Mouse (Mus musculus) forebrain, embryonic 11.5 days (tissue): ENCODE data around the gene Gm10160. TPM values are rescaled to one million over a fixed set of nuclear protein-coding genes. Genes with fewer than 3 reads are reported as not detected.
A peak's percentile ranks its signal among the peaks of the same experiment; 100 is the strongest.

Experiments
- ATAC-seq: fragments of 200-750 bp; cut with Nextera tagmentation; replicated peaks from 2 replicates; pipeline ENCODE4 v1.8.0; 2017; ENCODE audit warnings: moderate TSS enrichment; ENCODE audit not compliant: low FRiP score
- DNase-seq: peaks from one replicate; pipeline ENCODE4 v3.0.0-alpha.2; 2017; ENCODE audit warnings: low spot score
- H3K27ac ChIP-seq: fragments of 300-500 bp; sonication (generic); 2 replicates; pipeline ENCODE4 v1.5.1; 2014; ENCODE audit warnings: low read depth, low read length
- H3K27me3 ChIP-seq: fragments of 300-500 bp; sonication (generic); 2 replicates; pipeline ENCODE4 v1.6.1; 2014; ENCODE audit warnings: mild to moderate bottlenecking, low read length, mixed read lengths; ENCODE audit not compliant: control insufficient read depth, insufficient read depth
- H3K36me3 ChIP-seq: fragments of 300-500 bp; sonication (generic); 2 replicates; pipeline ENCODE4 v1.6.1; 2014; ENCODE audit warnings: mild to moderate bottlenecking, low read length, moderate library complexity, mixed read lengths; ENCODE audit not compliant: control insufficient read depth, insufficient read depth
- H3K4me1 ChIP-seq: fragments of 300-500 bp; sonication (generic); replicated peaks from 2 replicates; pipeline ENCODE4 v1.6.1; 2014; ENCODE audit warnings: low read length, mixed read lengths; ENCODE audit not compliant: control insufficient read depth, insufficient read depth
- H3K4me2 ChIP-seq: fragments of 300-500 bp; sonication (generic); 2 replicates; pipeline ENCODE4 v1.6.1; 2014; ENCODE audit warnings: low read depth, mild to moderate bottlenecking, low read length, moderate library complexity, mixed read lengths; ENCODE audit not compliant: severe bottlenecking
- H3K4me3 ChIP-seq: fragments of 300-500 bp; sonication (generic); 2 replicates; pipeline ENCODE4 v1.5.1; 2014; ENCODE audit warnings: low read depth, low read length
- H3K9ac ChIP-seq: fragments of 300-500 bp; sonication (generic); 2 replicates; pipeline ENCODE4 v1.6.1; 2014; ENCODE audit warnings: low read length
- H3K9me3 ChIP-seq: fragments of 300-500 bp; sonication (generic); 2 replicates; pipeline ENCODE4 v1.6.1; 2016; ENCODE audit warnings: low read length, mixed read lengths; ENCODE audit not compliant: control insufficient read depth
- WGBS: fragments of 180-500 bp; shearing (Covaris S2); extraction: QIAGEN DNeasy Blood & Tissue Kit; methylation state at CpG from one replicate; pipeline ENCODE4 v1.1.7; 2014; 5-methylcytosine and 5-hydroxymethylcytosine counted together
- polyA plus RNA-seq: library from polyadenylated mRNA; unstranded; fragments of >200 nt; fragmentation: Nextera tagmentation; extraction: Ambion mirVana; gene quantifications from 2 replicates; pipeline ENCODE4 v1.2.1, GENCODE M21; 2014

Gene Gm10160
- polyA plus RNA-seq, 1 experiment from 2014 or later = not detected

DNA sequence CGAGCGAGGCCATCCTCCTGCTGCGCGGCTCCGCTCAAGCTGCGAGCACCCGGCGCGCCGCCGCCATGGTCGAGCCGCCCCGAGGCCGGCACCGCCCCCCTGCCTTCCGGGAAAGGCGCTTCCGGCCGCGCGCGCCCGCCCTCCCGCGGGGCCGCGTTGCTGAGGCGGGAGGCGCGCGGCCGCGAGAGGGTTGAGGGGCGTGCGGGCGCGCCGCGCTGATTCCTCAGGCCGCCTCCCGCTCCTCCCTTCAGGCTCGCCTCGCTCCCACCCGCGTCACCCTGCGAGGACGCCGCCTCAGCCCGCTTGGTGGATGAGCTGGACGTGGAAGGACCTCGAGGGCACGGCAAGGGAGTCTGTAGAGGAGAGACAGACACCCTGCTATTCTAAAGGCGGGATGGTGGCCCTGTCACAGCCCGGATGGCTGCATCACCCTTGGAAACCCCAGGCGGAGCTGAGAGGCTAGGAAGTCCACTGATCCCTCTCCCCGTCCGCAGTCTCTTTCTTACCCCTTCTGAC is 26.2 kb downstream of the Gm10160 start, which contains the start of gene Btbd1:
TSS of gene Btbd1 (minus strand) at position 53 of the 516 bp plus-strand sequence.
- WGBS = under 1% methylated on average over 24 of the region's 58 CpGs
- peak within 1 kb of the TSS; percentile 53 for H3K4me2 ChIP-seq
- peak; percentile 90 for DNase-seq
- peaks cover 3% of the 10 kb centered on the region; the same call in 1 of the 2 replicates for H3K4me1 ChIP-seq
- no peaks in the 10 kb centered on the region for H3K27me3 ChIP-seq
- H3K36me3 ChIP-seq = no peaks in the 10 kb centered on the region
- H3K9me3 ChIP-seq = no peaks in the 10 kb centered on the region
- ATAC-seq = peak; percentile 90
- peak within 1 kb of the TSS; percentile 79 for H3K4me3 ChIP-seq
- H3K27ac ChIP-seq = peak within 1 kb of the TSS; percentile 80
- peak within 1 kb of the TSS; percentile 85 for H3K9ac ChIP-seq

DNA sequence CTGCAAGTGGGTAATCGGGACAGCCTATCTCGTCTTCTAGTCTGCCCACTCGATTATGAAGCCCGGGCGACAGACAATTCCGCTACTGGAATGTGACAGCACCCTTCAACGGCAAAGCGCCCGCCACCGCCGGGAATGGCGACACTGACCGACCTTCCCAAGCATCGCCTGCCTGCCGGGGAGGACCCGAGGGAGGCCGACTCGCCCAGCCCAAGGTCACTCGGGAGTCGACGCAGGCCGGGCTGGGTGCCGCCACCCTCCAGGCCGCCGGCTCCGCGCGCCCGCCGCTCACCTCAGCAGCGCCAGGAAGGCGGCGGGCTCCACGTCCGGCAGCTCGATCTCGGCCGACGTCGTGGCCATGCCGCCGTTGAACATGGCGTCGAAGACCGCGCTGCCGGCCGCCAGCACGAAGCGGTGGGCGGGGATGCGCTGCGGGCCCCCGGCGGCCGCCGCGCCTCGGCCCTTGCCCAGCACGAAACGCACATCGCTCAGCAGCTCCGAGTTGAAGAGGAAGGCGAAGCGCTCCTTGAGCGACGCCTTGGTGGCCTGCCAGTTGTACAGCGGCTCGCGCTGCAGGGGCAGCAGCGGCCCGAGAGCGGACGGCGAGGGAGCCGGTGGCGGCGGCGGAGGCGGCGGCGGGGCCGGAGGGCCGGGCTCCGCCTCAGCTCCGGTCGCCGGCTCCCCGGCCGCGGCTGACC is 26.8 kb downstream of the Gm10160 start:
- no peaks in the 10 kb centered on the region for H3K36me3 ChIP-seq
- H3K27me3 ChIP-seq = no peaks in the 10 kb centered on the region
- peak overlapping the region; percentile 85 for H3K9ac ChIP-seq
- peak overlapping the region; percentile 79 for H3K4me3 ChIP-seq
- DNase-seq (peak; percentile 70), ATAC-seq (peak; percentile 75)
- H3K27ac ChIP-seq = peak overlapping the region; percentile 80
- no peaks in the 10 kb centered on the region for H3K9me3 ChIP-seq
- under 1% methylated on average over 68 of the region's 91 CpGs for WGBS
- H3K4me1 ChIP-seq = peaks cover 3% of the 10 kb centered on the region; the same call in 1 of the 2 replicates
- H3K4me2 ChIP-seq = peak overlapping the region; percentile 53

DNA sequence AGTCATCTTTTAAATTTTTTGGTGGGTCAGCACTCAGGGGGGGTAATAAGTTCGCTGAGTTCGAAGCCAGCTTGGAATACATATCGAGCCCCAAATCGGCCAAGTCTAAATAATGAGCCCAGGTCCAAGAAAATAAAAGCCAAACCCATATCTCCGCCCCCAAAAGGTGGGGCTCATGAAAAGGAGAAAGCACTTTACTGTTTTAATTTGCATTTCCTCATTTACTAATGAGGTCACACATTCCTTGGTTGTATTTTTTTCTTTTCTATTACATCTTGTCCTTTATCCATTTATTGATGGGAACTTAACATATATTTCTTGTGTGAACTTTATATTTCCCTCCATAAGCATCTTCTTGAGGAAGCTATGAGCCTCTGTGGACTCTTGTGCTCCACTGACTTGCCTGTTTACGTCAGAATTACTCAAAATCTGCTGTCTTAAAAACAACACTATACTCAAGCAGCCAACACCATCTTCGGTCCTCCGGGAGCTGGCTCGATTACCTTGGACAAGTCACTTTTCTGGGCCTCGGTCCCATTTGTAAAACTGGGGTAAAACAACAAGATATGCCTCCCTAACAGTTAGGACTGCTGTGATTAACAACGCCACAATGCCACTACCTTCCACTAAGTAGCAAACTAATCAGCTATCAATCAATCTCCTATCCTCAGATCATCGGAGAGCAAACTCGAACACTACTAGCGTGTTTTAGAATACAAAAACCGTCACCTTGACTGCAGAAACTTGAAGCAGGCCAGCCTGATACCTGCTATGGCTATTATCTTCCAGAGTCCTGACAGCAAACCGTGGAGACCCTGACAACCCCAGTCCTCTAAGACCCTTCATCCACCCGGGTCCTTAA is 27.6 kb downstream of the Gm10160 start:
- no peak for DNase-seq
- no peaks in the 10 kb centered on the region for H3K27me3 ChIP-seq
- ATAC-seq = 0 out of 2 replicates have a peak, but pooled peaks have one; percentile 3
- 29% methylated on average over 17 of the region's 17 CpGs for WGBS
- H3K4me3 ChIP-seq = peak overlapping the region; percentile 79
- H3K9me3 ChIP-seq = no peaks in the 10 kb centered on the region
- peak overlapping the region; percentile 80; the same call in 1 of the 2 replicates for H3K27ac ChIP-seq
- H3K36me3 ChIP-seq = no peaks in the 10 kb centered on the region
- H3K9ac ChIP-seq = peak overlapping the region; percentile 85
- peak overlapping the region; percentile 53 for H3K4me2 ChIP-seq
- peaks cover 3% of the 10 kb centered on the region; the same call in 1 of the 2 replicates for H3K4me1 ChIP-seq

DNA sequence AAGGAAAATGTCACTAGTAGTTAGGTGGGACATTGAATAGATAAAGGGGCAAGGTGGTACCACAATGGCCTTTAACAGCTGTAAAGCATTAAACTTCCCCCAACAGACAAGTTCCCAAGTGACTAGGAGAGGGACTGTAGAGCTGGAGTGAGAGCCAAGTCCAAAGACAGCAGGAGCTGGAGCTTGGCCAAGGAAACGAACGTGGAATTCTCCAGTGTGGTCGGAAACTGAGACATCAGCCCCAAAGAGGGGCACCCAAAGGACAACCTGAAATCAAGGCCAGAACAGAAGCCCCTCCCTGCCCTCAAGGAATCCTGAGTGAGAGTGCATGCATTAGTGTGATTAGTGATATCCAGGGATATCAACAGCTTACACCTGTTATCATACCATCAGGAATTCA is 30.2 kb downstream of the Gm10160 start:
- H3K9me3 ChIP-seq = no peaks in the 10 kb centered on the region
- DNase-seq = no peak
- H3K4me3 ChIP-seq = no peak overlapping the region
- H3K4me2 ChIP-seq = no peak overlapping the region
- no peaks in the 10 kb centered on the region for H3K36me3 ChIP-seq
- no peak overlapping the region for H3K27ac ChIP-seq
- peaks cover 3% of the 10 kb centered on the region; the same call in 1 of the 2 replicates for H3K4me1 ChIP-seq
- H3K27me3 ChIP-seq = no peaks in the 10 kb centered on the region
- ATAC-seq = no peak
- WGBS = 76% methylated on average over 3 of the region's 3 CpGs
- H3K9ac ChIP-seq = no peak overlapping the region

DNA sequence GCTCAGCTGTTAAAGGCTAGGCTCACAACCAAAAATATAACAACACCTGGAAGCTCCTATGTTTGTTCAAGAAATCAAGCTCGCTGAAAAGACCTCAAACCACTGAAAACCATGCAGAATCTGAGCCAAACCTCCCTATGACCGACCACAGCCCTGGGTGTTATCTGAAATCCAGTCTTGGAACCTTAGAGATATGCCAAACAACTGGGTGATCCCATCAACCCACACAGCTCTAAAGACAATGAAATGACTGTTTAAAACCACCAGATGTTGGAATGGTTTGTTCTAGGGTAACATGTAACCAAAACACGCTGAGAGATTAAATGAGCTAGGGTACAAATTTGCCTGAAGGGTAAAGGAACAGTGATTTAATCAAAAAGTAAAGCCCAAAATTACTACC is 30.7 kb downstream of the Gm10160 start:
- Histone ChIP-seq H3K4me2 (no peak overlapping the region), H3K9ac (no peak overlapping the region), H3K36me3 (no peaks in the 10 kb centered on the region), H3K27me3 (no peaks in the 10 kb centered on the region), H3K27ac (no peak overlapping the region), H3K9me3 (no peaks in the 10 kb centered on the region), H3K4me1 (peaks cover 3% of the 10 kb centered on the region; the same call in 1 of the 2 replicates), H3K4me3 (no peak overlapping the region)
- ATAC-seq (no peak), DNase-seq (no peak)
- WGBS = 81% methylated on average over 3 of the region's 3 CpGs

DNA sequence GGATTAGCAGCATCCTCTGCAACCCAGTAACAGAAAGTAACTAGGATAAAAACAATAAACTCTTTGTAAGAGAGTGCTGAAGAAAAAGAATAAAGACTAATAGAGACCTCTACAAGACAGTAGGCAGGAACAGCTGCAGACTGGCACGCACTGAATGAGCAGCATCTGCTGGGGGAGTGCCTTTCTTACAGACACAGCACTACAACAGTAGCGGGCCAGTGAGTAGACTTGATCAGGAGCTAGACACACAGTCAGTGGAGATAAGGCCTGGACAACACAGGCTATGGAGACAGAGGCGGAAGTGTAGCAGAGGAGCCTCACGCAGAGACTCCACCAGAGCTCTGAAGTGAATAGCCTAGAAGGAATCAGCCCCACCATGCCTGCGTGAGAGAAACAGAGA is 49.5 kb downstream of the Gm10160 start:
- WGBS = 81% methylated on average over 5 of the region's 5 CpGs

More for the DNA sequence above, 49.5 kb downstream of the Gm10160 start:
- no peaks in the 10 kb centered on the region for H3K4me1 ChIP-seq
- H3K4me3 ChIP-seq = no peak overlapping the region
- DNase-seq = no peak
- H3K27ac ChIP-seq = no peak overlapping the region; the same call in 1 of the 2 replicates
- H3K4me2 ChIP-seq = no peak overlapping the region
- ATAC-seq = no peak
- no peak overlapping the region for H3K9ac ChIP-seq
- no peaks in the 10 kb centered on the region for H3K9me3 ChIP-seq
- H3K27me3 ChIP-seq = no peaks in the 10 kb centered on the region
- H3K36me3 ChIP-seq = no peaks in the 10 kb centered on the region

Other genes with a start within 250 kb of the Gm10160 start
- gene Homer2, start 148.3 kb downstream of the Gm10160 start, polyA plus RNA-seq = 29.7 and 30.1 TPM in 2 replicates
- gene Ramac, start 92.9 kb downstream of the Gm10160 start, polyA plus RNA-seq = 117 and 130 TPM in 2 replicates
- 31.9 and 41.2 TPM in 2 replicates for gene 3110040N11Rik, start 66.3 kb downstream of the Gm10160 start, polyA plus RNA-seq
- 97.6 and 102 TPM in 2 replicates for gene Btbd1, start 26.4 kb downstream of the Gm10160 start, polyA plus RNA-seq
- 11.4 and 14.3 TPM in 2 replicates for gene Tm6sf1, start 3.2 kb upstream of the Gm10160 start, polyA plus RNA-seq
- gene Hdgfl3, start 78.7 kb upstream of the Gm10160 start, polyA plus RNA-seq = 43.9 and 45.7 TPM in 2 replicates
- 0.64 and 0.76 TPM in 2 replicates for gene Bnc1, start 136.5 kb upstream of the Gm10160 start, polyA plus RNA-seq